Mouse (Mus musculus) granulocyte monocyte progenitor cell, adult 5-6 weeks (primary cell): ENCODE data around the gene Timm13. TPM values are rescaled to one million over a fixed set of nuclear protein-coding genes. Genes with fewer than 3 reads are reported as not detected.
A peak's percentile ranks its signal among the peaks of the same experiment; 100 is the strongest.

Experiments used
- ATAC-seq: replicated peaks from 2 replicates; pipeline ENCODE4 v1.8.0; 2016; ENCODE audit warnings: mild to moderate bottlenecking, moderate TSS enrichment, inconsistent platforms; ENCODE audit not compliant: poor library complexity, severe bottlenecking
- total RNA-seq, 2 experiments: library from RNA; stranded (forward) in 1 of 2; stranded (reverse) in 1 of 2; fragments of 200-712, 200-1000 nt in 1 of 2; fragments of >200 nt in 1 of 2; fragmentation: Nextera tagmentation in 1 of 2; gene quantifications; 2 replicates each; pipeline ENCODE4 v1.2.3; 2014 to 2017

Timm13 gene
- total RNA-seq, 2 experiments from 2014 or later: 50.4 to 158 TPM

DNA sequence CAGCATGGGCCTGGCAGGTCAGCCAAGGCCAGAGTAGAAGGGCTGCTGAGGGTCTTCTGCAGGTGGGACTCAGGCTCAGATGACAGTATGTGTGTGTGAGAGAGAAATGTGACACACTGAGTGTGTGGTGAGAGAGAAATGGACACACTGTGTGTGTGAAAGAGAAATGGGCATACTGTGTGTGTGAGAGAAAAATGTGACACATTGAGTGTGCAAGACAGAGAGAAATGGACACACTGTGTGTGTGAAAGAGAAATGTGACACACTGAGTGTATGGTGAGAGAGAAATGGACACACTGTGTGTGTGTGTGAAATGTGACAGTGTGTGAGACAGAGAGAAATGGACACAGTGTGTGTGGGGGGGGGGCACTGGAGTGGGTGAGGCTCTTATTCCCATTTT, 11.1 kb upstream of the Timm13 start:
- ATAC-seq: no peak

DNA sequence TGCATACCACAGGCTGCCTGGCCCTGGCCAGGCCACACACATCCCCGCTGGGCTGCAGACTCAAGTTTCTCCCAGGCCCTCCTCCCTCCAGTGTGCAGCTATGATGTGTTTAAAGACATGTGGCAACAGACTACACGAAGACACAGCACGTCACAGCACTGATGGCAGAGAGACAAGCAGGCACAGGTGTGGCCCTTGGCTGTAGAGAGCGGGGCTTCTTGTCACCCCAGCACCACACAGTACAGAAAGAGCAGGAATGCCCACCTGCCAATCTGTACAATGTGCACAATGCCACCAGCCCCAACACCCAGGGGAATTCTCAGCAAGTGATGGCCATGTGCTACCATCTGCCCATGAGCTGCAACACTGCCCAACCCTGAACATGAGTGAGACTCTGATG, 10.6 kb upstream of the Timm13 start:
- ATAC-seq: no peak

DNA sequence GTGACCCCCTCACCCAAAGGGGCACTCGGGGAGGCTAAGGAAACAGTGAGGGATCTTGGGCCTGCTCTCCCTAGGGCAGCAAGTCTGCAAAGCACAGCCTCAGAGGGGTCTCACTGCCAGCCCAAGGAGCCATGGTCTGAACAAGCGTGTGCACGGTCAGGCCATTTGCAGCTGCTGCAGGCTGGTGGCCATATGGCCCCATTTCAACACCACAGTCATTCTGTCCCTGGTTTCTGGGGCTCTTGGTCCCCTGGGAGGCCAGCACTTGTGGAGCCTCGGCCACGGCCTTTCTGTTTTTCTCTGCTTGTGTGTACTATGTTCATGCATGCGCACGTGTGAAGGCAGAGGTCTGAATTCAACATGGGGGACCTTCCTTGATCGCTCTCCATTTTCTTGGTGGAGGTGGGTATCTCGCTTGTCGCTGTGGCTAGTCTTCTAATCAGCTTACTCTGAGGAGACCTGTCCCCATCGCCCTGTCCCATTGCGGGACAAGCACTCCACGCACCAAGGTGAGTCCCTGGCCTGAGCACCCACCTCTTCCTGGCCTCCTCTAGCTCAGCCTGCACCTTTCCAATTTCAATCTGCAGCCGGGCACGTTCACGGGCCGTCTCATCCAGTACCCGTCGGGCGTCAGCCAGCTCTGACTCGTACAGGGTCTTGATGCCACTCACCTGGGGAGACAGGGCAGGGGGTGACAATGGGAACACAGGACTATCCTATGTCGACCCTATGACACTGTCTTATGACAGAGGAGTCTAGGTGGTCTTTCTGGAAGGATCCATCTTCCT, 8.8 kb upstream of the Timm13 start:
- ATAC-seq: no peak

DNA sequence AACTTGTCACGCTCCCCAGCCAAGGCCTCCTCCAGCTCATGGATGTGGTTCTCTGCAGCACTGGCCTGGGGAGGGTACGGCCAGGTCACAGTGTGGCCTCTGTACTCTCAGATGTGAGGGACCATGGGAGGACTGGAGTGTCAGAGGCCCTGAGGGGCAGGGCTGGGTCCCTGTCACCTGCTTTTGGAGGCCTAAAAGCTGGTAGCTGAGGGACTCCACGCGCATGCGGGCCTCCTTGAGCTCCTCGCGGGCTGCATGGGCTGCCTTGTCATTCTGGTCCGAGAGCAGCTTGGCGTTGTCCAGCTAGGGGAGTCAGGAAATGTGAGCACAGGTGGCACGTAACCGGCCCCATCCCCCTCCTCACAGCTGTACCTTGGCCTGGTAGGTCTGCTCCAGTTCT, 3.9 kb upstream of the Timm13 start:
- no peak for ATAC-seq

DNA sequence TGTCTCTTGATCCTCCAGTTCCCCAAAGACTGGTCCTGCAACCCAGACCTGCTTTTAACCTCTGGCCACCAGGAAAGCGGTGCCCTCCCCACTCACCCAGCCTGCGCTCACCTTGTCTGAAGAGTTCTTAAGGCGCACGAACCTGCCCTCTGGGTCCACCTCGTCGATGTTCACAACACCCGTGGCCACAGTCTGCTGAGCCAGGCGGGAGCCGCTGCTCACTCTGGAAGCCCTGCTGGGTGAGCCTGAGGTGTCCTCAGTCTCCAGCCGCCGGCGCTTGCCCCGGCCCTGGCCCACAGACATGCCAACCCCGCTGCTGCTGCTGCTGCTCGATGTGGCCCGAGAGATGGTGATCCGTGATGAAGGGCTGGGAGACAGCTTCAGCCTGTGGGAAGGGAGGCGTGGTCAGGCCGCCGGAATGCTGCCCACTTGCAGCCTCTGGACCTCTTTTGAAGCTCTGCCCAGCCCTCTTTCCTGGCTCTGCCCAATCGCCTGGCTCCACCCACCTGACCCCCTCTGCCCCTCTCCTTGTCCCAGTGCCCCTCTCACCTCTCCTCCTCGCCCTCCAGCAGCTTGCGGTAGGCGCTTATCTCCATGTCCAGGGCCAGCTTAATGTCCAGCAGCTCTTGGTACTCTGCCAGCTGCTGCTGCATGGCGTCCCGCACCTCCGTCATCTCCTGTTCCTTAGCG, 3.4 kb upstream of the Timm13 start:
- ATAC-seq: no peak

DNA sequence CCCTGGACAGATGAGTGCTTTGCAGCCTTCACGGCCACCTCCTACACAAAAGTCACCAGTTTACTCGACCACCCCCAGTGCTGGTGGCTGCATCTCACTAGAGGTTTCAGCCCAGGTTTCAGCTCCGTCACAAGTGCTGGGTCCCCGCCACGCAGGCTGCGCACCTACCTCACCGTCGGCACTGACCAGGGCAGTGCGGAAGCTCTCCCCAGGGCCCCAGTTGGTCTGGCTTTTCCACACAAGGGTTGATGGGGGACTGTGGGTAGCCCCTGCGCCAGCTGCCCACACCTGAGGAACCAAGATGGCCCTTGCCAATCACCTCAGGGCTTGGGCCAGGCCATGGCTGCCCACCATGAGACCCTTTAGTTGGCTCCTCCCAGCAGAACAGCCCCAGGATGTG, 2.5 kb upstream of the Timm13 start:
- no peak for ATAC-seq

DNA sequence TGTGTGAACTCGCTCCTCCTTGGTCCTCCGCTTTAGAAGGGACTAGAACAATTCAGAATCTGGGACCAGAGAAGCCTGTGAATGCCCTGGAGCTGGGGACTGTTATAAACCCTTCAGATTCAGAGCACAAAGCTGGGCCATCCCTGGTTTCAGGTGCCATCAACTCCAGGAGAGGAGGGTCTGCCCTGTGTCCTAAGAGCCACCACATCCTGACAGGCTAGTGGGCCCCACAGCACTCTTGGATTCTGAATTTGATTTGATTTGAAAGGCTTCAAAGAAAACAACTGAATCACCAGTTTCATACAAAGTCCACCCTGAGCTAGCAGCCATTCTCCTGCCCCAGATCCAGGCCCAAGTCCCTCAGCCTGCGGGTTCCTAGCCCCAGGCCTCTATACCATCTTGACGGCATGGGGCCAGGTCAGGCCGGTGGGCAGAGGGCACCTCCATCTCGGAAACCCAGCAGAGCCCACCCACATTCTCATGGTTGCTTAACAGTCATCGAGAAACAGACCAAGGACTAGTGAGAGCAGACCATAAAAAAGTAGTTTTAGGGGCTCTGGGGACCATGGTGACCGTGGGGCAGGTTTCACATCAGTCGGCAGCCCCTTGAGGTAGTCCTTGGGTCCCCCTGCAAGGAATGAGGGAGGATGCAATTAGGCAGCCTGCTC, 1.6 kb upstream of the Timm13 start:
- no peak for ATAC-seq

DNA sequence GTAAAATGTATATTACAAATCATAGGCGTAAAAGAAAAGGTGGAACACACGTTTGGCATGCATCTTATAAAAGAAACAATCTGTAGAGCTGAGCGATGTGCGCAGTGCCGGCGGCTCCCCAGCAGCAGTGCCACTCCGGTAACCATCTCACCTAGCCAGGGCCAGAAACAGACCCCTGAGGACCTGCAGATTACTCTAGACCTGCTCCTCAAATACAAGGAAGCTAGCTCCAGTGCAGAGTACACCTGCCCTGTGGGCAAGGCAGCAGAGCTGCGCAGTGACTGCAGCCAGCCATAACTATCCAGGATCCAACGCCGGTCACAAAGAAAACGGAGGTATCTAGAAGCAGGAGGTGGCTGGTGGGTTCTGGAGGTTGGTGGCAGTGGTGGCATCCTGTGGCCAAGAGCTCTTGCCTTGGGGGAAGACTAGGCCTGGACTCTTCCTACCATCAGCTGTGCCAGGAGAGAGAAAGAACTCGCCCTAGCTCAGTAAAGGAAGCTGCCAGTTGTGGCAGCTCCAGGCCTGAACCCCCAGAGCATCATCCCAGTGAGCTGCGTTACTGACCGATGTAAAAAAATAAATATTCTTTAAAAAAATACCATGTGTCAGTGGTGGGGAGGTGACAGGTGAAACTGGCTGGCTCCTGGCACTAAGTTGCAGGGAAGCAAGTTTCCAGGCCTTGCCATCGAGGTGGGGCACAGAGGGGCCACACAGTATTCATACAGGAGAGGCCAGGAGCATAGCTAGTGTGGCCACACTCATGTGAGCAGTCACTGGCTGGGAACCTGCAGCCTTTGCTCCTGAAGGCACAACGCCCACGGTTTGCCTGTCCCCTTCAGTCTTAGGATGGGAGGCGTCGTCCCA, 872 bp upstream of the Timm13 start:
- no peak for ATAC-seq

DNA sequence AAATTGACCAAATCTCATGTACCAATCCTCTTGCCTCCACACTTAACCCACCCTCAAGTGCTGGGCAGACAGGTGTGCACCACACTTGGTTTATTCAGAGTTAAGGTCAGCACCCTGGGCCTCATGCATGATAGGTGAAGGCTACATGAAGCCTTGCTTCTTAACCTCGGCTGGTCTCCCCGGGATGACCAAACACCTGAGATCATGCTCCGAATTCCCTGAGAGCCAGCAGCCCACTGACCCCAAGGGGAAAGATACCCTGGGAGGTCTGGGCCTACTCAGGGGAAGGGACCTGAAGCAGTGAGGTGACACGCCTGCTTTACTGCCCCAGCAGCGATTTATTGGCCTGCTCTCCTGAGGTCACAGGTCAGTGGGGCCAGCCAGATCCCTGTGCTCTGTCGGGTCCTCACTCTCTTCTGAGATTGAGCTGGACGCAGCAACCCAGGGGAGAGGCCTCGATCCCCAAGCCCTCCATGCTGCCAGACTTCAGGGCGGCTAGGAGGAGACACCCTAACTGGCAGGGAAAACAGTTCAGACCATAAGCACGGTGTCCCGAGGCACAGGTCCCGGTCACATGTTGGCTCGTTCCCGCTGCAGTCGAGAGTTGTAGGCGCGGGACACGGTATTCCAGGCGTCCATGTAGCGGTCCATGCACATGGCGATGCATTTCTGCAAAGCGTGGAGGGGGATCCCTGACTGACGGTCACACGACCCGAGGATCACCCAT, 1.0 kb downstream of the Timm13 start:
- ATAC-seq: no peak

DNA sequence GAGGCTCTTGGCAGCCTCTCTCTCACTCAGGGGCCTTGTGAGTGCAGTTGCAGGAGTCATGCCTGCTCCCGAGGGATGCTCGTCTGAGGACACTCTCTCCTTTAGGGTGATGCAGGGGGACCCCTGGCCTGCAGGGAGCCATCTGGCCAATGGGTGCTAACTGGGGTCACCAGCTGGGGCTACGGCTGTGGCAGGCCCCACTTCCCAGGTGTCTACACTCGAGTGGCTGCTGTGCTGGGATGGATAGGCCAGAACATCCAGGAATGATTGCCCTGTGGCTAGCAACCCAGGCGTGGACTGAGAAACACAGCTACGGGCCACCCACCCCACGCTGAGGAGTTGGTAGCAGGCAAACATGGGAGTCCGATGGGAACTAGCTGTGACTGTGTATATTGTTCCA, 1.7 kb downstream of the Timm13 start:
- ATAC-seq: no peak

DNA sequence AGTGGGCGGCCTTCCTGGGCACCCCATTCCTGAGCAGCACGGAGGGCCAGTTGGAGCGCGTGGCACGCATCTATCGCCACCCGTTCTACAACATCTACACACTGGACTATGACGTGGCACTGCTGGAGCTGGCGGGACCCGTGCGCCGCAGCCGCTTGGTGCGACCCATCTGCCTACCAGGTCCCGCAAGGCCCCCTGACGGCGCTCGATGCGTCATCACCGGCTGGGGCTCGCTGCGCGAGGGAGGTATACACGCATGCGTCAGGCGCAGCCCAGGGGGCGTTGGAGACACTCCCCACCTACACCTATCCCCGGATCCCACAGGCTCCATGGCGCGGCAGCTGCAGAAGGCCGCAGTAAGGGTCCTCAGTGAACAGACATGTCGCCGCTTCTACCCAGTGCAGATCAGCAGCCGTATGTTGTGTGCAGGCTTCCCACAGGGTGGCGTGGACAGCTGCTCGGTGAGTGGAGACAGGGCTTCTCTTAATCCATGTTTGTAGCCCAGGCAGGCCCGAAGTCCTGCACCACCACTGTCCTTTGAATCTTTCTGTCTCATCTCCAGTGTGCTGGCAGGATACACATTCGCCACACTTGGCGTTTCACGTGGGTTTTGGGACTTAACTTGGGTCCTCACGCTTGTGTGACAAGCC, 2.8 kb downstream of the Timm13 start:
- ATAC-seq: no peak

DNA sequence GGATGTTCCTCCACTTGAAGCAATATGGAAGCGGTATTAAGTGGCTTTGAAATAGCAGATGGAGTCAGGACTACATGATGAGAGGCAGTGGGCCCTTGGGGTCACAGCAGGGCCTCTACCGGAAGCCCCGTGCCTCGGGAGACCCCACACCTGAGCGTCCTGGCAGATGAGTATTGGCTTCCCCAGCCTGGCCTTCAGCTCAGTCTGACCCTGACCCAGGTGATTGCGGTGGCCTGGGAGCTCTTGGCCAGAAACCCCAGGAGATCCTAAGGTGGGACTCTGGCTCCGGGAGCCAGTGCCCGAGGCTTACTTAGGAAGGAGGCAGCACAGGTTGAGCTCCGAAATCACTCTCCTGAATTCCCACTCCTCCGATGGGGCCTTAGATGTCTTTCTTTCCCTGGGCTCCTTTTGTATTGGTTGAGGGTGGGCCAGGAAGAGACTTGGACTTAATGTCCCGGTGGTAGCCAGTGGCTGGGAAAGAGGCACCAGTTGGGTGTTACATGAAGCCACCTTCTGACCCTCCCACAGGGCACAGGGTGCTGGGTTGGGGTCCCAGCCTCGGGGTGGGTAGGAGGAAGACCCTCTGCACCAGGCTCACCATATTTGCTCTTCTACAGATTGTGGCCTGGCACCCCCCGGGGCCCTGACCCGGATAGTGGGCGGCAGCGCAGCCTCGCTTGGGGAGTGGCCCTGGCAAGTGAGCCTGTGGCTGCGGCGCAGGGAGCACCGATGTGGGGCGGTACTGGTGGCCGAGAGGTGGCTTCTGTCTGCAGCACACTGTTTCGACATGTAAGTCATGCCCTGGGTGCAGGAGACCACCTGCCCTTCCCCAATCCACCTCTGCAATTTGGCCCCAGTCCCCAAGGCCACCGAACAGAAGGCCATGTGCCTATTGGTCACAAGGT, 3.9 kb downstream of the Timm13 start:
- ATAC-seq: no peak

DNA sequence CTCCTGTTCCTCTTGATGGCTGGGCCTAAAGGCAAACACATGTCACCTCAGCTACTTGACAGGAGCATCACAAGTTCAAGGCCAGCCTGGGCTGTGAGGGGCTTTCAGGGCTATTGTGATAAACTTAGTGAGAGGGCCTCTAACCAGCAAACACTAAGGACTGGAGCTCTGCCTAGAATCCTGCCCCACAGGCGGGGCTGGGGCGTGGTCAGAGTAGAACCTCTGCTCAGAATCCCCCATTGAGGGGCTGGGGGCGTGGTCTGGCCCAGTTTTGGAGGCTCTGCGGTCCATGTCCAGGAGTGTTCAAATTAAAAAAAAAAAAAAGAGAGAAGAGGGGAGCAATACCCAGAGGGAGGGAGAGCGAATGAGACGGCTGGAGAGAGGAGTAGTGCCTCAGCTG, 5.1 kb downstream of the Timm13 start:
- no peak for ATAC-seq

DNA sequence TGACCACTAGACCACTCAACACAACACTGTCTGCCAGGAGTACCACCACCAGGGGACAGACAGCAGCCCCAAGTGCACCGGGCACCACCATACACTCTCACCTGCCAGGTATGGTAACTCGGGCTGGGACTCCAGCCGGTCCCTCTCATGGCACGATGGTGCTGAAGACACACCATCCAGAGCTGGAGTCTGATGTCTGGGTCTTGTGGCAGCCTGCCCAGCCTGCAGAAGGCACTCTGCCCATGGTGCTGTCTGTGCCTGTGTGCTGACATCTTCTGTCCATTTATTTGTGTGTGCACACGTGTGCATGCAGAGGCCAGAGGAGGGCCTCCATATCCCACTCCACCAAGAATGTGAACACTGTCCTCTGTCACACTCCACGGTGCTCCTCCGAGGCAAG, 5.7 kb downstream of the Timm13 start:
- no peak for ATAC-seq

DNA sequence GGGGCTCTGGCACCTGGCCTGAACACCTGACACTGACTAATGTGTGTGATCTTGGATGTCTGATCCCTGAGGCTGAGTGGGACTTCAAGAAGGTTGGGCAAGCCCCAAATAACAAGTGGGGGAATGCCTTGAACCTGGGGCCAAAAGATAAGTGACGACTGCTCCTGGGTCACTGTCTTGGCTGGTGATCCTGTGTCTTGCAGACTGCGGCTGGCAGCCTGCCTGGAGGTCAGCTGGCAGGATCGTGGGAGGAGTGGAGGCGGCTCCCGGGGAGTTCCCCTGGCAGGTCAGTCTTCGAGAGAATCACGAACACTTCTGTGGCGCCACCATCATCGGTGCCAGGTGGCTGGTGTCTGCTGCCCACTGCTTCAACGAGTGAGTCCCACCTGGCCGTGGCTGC, 13.6 kb downstream of the Timm13 start:
- ATAC-seq: no peak

DNA sequence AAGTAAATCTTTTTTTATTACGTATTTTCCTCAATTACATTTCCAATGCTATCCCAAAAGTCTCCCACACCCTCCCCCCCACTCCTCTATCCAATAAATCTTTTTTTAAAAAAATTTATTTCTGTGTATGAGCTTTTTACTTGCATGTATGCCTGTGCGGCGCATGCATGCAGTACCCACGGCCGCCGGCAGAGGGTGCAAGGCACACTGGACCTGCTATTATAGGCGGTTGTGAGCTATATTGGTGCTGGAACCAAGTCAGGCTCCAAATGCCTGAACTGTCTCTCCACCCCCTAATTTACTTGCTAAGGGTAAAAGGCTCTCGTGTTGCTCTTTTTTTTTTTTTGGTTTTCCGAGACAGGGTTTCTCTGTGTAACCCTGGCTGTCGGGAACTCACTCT, 19.5 kb downstream of the Timm13 start:
- ATAC-seq: peak; percentile 54

DNA sequence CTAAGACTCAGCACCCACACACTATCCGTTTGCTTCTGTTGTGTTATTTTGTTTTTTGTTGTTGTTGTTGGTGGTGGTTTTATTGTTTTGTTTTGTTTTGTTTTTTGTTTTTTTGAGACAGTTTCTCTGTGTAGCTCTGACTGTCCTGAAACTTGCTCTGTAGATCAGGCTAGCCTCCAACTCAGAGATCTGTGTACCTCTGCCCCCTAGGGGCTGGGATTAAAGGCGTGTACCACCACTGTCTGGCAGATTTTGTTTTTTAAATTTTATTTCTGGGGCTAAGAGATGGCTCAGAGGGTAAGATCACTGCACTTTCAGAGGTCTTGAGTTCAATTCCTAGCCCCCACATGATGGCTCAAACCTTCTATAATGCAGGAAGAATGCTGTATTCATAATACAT, 19.9 kb downstream of the Timm13 start:
- ATAC-seq: no peak

DNA sequence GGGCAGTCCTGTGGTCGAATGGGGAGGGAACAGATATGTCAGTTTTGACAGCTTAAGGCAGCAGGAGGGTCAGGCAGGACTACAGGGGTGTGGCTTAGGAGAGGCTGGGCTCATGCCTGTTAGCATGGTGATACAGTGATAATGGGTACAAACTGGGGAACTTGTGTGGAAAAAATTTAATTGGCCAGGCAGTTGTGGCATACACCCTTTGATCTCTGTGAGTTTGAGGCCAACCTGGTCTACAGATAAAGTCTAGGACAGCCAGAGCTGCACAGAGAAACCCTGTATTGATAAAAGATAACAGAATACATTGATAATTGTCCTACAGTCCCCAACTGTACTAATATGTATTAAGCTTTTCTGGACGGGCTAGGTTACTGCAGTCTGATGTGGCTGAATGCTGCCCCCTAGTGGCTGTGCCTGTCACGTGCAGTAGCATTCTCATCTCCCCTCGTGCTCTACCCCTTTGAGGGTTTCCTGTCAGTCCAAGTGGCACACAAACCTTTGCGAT, 20.6 kb downstream of the Timm13 start:
- ATAC-seq: peak; percentile 62
